Mouse (Mus musculus) c-Kit-positive CD71-positive TER-119-negative erythroid progenitor cells, embryonic 14.5 days (primary cell): Measurements from ENCODE around the gene Cbll1.

Experiments
- DNase-seq: peaks from one replicate; pipeline ENCODE4 v3.0.0-alpha.2; 2013; ENCODE audit warnings: low read depth

Gene Cbll1

GRCm38 (mm10) chr12:31499314-31500131, at the start of gene Cbll1:
Cbll1 (minus strand) TSS chr12:31499616.
- peak; percentile 86 for DNase-seq

GRCm38 (mm10) chr12:31546061-31546460, 46.6 kb upstream of the Cbll1 start:
- no peak for DNase-seq

DNA sequence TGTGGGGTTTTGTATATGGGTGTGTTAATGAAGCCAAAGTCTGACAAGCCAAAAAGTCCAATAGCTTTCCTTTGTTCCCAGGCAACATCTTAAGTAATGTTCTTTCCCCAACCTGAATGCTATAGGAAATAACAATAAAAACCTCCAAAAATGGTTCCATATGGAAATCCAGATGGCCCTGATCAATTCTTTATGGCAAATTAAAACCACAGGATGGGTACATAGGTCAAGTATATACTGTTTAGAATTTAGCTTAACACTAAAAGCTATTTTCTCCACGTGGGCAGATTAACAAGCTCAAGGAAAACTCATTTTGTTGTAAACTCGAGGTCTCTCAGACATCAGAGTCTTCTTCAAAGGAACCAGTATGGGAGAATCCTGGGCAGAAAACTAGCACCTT, 45.8 kb upstream of the Cbll1 start:
- no peak for DNase-seq

GRCm38 (mm10) chr12:31541541-31541940, 42.1 kb upstream of the Cbll1 start:
- DNase-seq, result no peak

GRCm38 (mm10) chr12:31539783-31540182, 40.4 kb upstream of the Cbll1 start:
- DNase-seq, result no peak

GRCm38 (mm10) chr12:31537515-31538230, 38.3 kb upstream of the Cbll1 start:
- no peak for DNase-seq

DNA sequence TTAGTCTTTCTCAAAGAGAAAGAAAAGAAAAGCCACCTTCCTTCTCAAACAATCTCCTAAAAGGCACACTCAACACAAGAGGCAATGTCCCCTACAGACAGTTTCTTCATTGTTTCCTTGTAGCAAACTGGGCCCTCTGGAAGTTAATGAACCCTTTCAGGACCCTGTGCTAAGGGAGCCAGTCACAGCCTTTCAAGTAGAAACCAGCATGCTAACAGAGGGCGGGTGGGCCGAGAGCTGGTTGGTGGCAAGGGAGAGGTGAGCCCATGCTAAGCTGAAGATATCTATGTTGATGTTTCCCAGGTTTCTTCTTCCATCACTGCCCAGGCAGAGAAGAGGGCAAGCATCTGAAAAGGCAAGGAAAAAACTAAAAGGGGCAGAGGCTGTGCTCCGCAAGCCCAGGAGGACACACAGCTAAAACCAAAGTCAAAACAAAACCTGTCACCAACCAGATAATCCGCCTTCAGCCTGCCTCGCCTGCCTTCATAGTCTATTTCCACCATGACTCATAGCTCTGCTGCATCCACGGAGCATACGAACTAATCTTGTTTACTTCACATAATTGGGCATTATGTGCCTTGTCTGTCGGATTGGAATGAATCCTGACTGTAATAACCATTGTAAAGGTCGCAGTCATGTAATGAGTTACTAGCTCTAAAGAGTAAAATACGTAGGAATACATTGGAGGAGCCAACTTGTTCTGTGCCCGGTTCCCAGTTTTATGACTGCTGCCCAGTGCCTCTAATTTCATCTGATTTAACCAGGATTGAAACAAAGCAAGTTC, 34.8 kb upstream of the Cbll1 start:
- no peak for DNase-seq

DNA sequence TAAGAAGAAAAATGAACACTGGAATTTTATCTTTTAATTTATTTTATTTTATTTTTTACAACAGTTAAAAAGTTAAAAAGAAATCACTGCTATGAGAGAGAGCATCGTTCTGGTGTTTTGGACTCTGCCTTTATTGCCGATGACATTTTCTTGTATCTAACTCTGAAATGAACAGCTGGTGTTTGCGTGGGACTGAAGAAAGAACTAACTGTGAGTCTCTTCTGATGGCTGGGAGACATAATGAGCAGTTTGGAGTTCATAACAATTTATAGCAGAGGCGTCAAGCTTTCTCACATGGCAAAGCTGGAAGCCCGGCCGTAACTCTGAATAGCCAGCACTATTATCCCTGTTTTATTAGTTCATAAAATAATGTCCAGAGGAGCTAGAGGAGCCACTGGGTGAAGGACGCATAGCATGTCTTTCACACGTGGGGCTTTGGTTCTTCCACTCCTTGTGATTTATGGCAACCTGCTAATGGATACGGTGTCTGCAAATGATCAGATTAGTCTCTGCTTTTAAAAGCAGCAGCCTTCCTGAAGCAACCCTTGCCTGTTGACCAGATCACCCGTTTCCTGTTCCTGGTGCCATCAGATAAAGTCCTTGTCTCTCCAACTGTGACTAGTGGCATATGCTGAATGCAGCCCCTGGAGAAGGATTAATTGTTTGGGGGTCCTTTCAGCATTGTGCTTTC, 33.9 kb upstream of the Cbll1 start:
- DNase-seq, result no peak

DNA sequence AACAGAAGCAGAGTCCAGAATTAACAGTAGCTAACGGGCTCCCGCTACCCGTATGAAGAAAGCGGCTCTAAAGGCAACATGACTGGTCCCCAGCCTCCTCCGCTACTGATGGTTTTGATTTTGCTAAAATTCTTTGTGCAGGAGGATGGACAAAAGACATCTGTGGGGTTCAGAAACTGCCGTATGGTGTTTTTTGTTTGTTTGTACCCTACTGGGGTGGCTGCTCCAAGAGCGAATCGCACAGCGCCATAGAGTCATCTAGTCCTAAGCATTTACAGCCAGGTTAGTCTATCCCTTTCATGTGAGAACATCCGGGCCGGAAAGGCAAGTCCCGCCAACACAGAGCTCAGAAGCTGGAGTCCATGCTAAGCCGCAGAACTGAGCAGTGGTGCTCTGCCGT, 32.6 kb upstream of the Cbll1 start:
- DNase-seq, result no peak

- DNase-seq, result no peak
Measured at GRCm38 (mm10) chr12:31527407-31527806, 28.0 kb upstream of the Cbll1 start.

DNA sequence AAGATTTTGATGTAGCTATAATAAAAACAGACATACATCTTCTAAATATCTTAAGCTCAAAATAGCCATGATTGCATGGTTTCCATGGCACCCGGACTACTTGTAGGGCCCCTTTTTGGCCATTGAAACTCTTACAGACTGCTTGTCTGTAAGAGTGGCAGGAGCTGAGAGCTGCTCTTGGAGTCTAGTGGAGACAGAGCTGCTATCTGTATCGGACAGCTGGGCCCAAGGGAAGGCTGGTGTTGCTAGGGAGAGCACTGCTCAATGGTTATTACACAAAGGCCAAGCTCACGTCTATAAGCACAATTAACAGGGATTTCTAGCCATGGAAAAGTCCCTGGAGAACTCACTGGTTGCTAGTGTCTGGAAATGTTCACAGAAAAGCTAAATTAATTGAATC, 22.0 kb upstream of the Cbll1 start:
- no peak for DNase-seq

GRCm38 (mm10) chr12:31520119-31520518, 20.7 kb upstream of the Cbll1 start:
- DNase-seq, result no peak

GRCm38 (mm10) chr12:31513724-31514503, 14.5 kb upstream of the Cbll1 start:
- no peak for DNase-seq

- DNase-seq, result no peak
Measured at GRCm38 (mm10) chr12:31512634-31513411, 13.4 kb upstream of the Cbll1 start.

GRCm38 (mm10) chr12:31511218-31511617, 11.8 kb upstream of the Cbll1 start:
- DNase-seq, result no peak

- no peak for DNase-seq
Measured at GRCm38 (mm10) chr12:31508496-31508895, 9.1 kb upstream of the Cbll1 start.

GRCm38 (mm10) chr12:31507718-31508364, 8.4 kb upstream of the Cbll1 start:
- no peak for DNase-seq

- no peak for DNase-seq
Measured at GRCm38 (mm10) chr12:31503211-31503610, 3.8 kb upstream of the Cbll1 start.

- no peak for DNase-seq
Measured at GRCm38 (mm10) chr12:31501266-31501665, 1.9 kb upstream of the Cbll1 start.

DNA sequence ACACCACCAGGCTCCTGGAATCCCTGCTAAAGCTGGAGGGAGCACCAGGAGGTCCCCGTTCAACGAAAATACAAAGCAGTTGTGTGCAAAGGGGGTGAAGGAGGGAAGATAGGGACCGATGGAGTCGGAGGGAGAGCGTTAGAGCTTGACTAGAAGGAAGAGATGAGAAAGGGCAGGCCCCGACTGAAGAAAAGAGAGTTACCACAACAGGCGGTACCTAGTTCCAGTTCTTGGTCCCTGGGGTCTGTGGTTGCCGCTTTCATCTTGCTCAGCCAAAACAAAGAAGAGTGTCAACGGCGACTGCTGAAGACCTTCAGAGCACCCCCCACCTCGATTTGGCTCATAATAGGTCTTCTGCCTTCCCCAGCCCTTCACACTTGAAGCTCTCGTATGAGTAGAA, 780 bp upstream of the Cbll1 start:
- peak; percentile 31 for DNase-seq
